Mouse (Mus musculus): ENCODE data around the gene Zfp850. TPM values are rescaled to one million over a fixed set of nuclear protein-coding genes. Genes with fewer than 3 reads are reported as not detected.

Zfp850 gene
- polyA plus RNA-seq (2015; fragmentation: Nextera tagmentation; extraction: Ambion mirVana) = 0.44 and 0.83 TPM in 2 replicates

GRCm38 (mm10) chr7:28013549-28014444 is at the start of gene Zfp850:
Gene Zfp850, minus strand, starts transcription at chr7:28014115.
- TF ChIP-seq CTCF (IDR thresholded peaks at IDR 0.05; ENCODE audit: low read depth) = no peak
- no peak for TF ChIP-seq EP300 (IDR thresholded peaks at IDR 0.05; ENCODE audit: low read depth)
- Histone ChIP-seq H3K27ac (ENCODE audit: low read depth) (peak within 1 kb of the TSS; percentile 52), H3K36me3 (replicated peaks; ENCODE audit: insufficient read depth, low read length) (no peaks in the 10 kb centered on the region), H3K9ac (replicated peaks) (peak within 1 kb of the TSS; percentile 76), H3K4me3 (ENCODE audit: low read depth, low read length) (peak within 1 kb of the TSS; percentile 77), H3K4me2 (ENCODE audit: low read depth, low read length) (peak within 1 kb of the TSS; percentile 94), H3K27me3 (ENCODE audit: insufficient read depth, low read length) (no peaks in the 10 kb centered on the region), H3K4me1 (ENCODE audit: insufficient read depth) (peaks cover 14% of the 10 kb centered on the region), H3K9me3 (ENCODE audit: low read length) (no peaks in the 10 kb centered on the region)
- WGBS (ENCODE audit: insufficient replicate concordance) = 2% methylated on average over 47 of the region's 47 CpGs
- DNase-seq = peak; percentile 79
- ATAC-seq = peak; percentile 90

- no peak for DNase-seq
- H3K9me3 ChIP-seq (ENCODE audit: low read length) = 0 out of 2 replicates have a peak, but pooled peaks cover 2% of the 10 kb centered on the region
- no peak overlapping the region for H3K4me3 ChIP-seq (ENCODE audit: low read depth, low read length)
- no peaks in the 10 kb centered on the region for H3K4me1 ChIP-seq (ENCODE audit: insufficient read depth)
- no peaks in the 10 kb centered on the region for H3K36me3 ChIP-seq (replicated peaks; ENCODE audit: insufficient read depth, low read length)
- no peak overlapping the region for H3K4me2 ChIP-seq (ENCODE audit: low read depth, low read length)
- TF ChIP-seq EP300 (IDR thresholded peaks at IDR 0.05; ENCODE audit: low read depth) (no peak), CTCF (IDR thresholded peaks at IDR 0.05; ENCODE audit: low read depth) (no peak)
- no peak overlapping the region for H3K27ac ChIP-seq (ENCODE audit: low read depth)
- no peak overlapping the region for H3K9ac ChIP-seq (replicated peaks)
- ATAC-seq = no peak
- WGBS (ENCODE audit: insufficient replicate concordance) = 86% methylated on average over 1 of the region's 1 CpGs
- H3K27me3 ChIP-seq (ENCODE audit: insufficient read depth, low read length) = no peaks in the 10 kb centered on the region
Observed at GRCm38 (mm10) chr7:28059972-28060371, 46.1 kb upstream of the Zfp850 start.

GRCm38 (mm10) chr7:28053046-28053930 is 39.4 kb upstream of the Zfp850 start:
- Histone ChIP-seq H3K4me1 (ENCODE audit: insufficient read depth) (peaks cover 12% of the 10 kb centered on the region), H3K4me2 (ENCODE audit: low read depth, low read length) (no peak overlapping the region), H3K9me3 (ENCODE audit: low read length) (no peaks in the 10 kb centered on the region), H3K27me3 (ENCODE audit: insufficient read depth, low read length) (no peaks in the 10 kb centered on the region), H3K4me3 (ENCODE audit: low read depth, low read length) (no peak overlapping the region), H3K9ac (replicated peaks) (no peak overlapping the region), H3K36me3 (replicated peaks; ENCODE audit: insufficient read depth, low read length) (peaks cover 6% of the 10 kb centered on the region), H3K27ac (ENCODE audit: low read depth) (peak overlapping the region; percentile 73)
- TF ChIP-seq CTCF (IDR thresholded peaks at IDR 0.05; ENCODE audit: low read depth) (no peak), EP300 (IDR thresholded peaks at IDR 0.05; ENCODE audit: low read depth) (peak; percentile 19; the same call in 1 of the 2 replicates)
- ATAC-seq (peak; percentile 30), DNase-seq (peak; percentile 47)
- WGBS (ENCODE audit: insufficient replicate concordance) = 58% methylated on average over 6 of the region's 6 CpGs

- H3K9me3 ChIP-seq (ENCODE audit: low read length) = no peaks in the 10 kb centered on the region
- H3K4me3 ChIP-seq (ENCODE audit: low read depth, low read length) = peak overlapping the region; percentile 80; the same call in 1 of the 2 replicates
- DNase-seq (no peak), ATAC-seq (no peak)
- 59% methylated on average over 17 of the region's 17 CpGs for WGBS (ENCODE audit: insufficient replicate concordance)
- H3K4me1 ChIP-seq (ENCODE audit: insufficient read depth) = peaks cover 12% of the 10 kb centered on the region
- no peak overlapping the region for H3K9ac ChIP-seq (replicated peaks)
- peaks cover 31% of the 10 kb centered on the region for H3K36me3 ChIP-seq (replicated peaks; ENCODE audit: insufficient read depth, low read length)
- no peaks in the 10 kb centered on the region for H3K27me3 ChIP-seq (ENCODE audit: insufficient read depth, low read length)
- TF ChIP-seq CTCF (IDR thresholded peaks at IDR 0.05; ENCODE audit: low read depth) (no peak), EP300 (IDR thresholded peaks at IDR 0.05; ENCODE audit: low read depth) (no peak)
- H3K27ac ChIP-seq (ENCODE audit: low read depth) = no peak overlapping the region
- peak overlapping the region; percentile 30; the same call in 1 of the 2 replicates for H3K4me2 ChIP-seq (ENCODE audit: low read depth, low read length)
Observed at GRCm38 (mm10) chr7:28050584-28050983, 36.7 kb upstream of the Zfp850 start.

GRCm38 (mm10) chr7:28049476-28050409 is 35.8 kb upstream of the Zfp850 start, which contains the start of gene Psmc4:
Gene Psmc4, minus strand, starts transcription at chr7:28050101.
- Histone ChIP-seq H3K9me3 (ENCODE audit: low read length) (no peaks in the 10 kb centered on the region), H3K4me3 (ENCODE audit: low read depth, low read length) (peak within 1 kb of the TSS; percentile 80), H3K9ac (replicated peaks) (peak within 1 kb of the TSS; percentile 87), H3K36me3 (replicated peaks; ENCODE audit: insufficient read depth, low read length) (peaks cover 36% of the 10 kb centered on the region), H3K27ac (ENCODE audit: low read depth) (peak within 1 kb of the TSS; percentile 77), H3K27me3 (ENCODE audit: insufficient read depth, low read length) (no peaks in the 10 kb centered on the region), H3K4me1 (ENCODE audit: insufficient read depth) (peaks cover 12% of the 10 kb centered on the region), H3K4me2 (ENCODE audit: low read depth, low read length) (peak within 1 kb of the TSS; percentile 87)
- DNase-seq (peak; percentile 97), ATAC-seq (peak; percentile 95)
- TF ChIP-seq EP300 (IDR thresholded peaks at IDR 0.05; ENCODE audit: low read depth) (peak; percentile 72), CTCF (IDR thresholded peaks at IDR 0.05; ENCODE audit: low read depth) (peak; percentile 90)
- under 1% methylated on average over 52 of the region's 52 CpGs for WGBS (ENCODE audit: insufficient replicate concordance)
